Mouse (Mus musculus) adrenal gland, postnatal 14 days (tissue): Measurements from ENCODE around the gene Hspa4. TPM values are rescaled to one million over a fixed set of nuclear protein-coding genes. Genes with fewer than 3 reads are reported as not detected.
"Not testable (repeated sequence)": the region's sequence is repeated elsewhere in the genome, so short reads cannot be mapped to it uniquely, and the experiment has no call there.

Source experiments
- DNase-seq: peaks from one replicate; pipeline ENCODE4 v3.0.0; 2021; ENCODE audit warnings: mixed read lengths
- total RNA-seq: library from RNA; stranded (reverse); gene quantifications from 2 replicates; pipeline ENCODE4 v1.2.3, GENCODE M21; 2021

Gene Hspa4
- total RNA-seq, 1 experiment from 2014 or later, result 183 TPM

DNA sequence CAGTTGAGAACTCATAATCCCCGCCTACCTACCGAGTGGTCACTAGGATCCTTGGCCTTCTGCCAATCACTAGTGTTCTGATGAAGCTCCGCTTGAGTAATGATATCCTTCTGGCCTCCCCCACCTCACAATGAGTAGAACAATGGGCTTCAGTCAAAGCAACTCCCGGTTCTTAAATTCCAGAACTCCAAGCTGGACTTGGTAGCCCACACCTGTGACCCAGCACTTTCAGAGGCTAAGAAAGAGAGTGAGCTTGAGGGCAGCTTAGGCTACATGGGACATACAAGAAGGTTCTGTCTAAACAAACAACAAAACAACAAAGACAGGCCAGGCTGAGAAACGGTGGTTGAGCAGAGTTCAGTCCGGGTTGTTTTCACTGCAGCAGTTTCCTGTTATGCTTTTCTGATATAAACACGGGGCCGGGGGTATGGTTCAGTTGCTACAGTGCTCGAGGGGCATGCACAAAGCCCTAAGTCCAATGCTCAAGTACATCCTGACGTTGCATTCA, 7.4 kb upstream of the Hspa4 start:
- DNase-seq, result peak; percentile 62

- no peak for DNase-seq
These were observed 6.7 kb upstream of the Hspa4 start for GRCm38 (mm10) chr11:53306965-53307364.

DNA sequence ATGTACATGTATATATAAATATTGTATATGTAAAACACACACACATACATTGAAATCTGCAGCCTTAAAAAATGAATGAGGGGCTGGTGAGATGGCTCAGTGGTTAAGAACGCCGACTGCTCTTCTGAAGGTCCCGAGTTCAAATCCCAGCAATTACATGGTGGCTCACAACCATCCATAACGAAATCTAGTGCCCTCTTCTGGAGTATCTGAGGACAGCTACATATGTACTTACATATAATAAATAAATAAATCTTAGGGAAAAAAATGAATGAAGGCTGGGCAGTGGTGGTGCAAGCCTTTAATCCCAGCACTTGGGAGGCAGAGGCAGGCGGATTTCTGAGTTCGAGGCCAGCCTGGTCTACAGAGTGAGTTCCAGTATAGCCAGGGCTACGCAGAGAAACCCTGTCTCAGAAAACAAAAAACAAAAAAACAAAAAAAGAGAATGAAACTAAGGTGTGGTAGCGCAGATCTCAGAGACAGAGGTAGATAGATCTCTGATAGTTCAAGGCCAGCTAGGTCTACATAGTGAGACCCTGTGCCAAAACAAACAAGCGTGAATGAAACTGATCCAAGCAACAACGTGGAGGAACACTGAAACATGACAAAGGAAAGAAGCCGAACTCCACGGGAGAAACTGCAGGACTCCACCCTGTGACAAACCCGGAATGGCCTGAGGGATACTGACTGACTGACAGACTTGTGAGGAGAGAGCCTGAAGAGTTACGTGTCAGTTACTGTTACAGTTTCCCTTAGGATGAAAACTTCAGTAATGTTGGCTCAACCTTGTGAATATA, 4.0 kb upstream of the Hspa4 start:
- DNase-seq, result no peak

- DNase-seq, result no peak
These were observed 884 bp upstream of the Hspa4 start for GRCm38 (mm10) chr11:53301167-53301515.

- DNase-seq, result peak; percentile 81
These were observed 517 bp downstream of the Hspa4 start for GRCm38 (mm10) chr11:53299551-53300329.

DNA sequence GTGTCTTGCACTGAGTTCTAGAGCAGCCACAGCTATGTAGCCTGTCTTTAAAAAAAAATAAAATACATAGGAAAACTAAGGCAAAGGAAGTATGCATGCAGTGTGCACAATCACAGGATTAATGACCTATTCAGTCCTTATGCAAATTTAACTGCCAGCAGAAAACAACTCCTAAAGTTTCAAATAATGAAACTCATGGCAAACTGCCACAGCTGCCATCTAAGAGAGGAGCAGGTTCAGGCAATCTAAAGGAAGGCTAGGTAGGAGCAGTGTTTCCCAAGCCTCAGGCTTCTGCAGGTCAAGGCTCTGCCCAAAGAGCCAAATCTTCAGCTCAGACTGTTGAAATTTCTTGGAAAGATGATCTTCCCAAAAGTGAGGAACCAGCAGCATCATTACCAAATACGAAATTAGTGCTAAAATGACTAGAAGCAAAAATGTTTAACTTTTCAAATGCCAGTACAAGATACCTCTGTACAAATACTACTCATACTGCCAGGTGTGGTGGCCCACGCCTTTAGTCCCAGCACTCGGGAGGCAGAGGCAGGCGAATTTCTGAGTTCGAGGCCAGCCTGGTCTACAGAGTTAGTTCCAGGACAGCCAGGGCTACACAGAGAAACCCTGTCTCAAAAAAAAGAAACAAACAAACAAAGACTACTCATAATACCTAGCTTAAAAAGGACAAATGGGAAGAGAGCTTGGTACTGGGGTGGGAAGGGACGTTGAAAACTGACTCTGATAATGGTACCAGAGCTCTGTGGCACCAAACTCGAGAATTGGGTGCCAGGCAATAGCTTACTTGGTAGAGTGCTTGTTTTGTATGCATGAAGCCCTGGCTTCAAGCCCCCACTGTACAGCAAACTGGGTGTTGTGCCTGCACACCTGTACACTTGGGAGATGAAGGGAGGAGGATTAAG, 2.1 kb downstream of the Hspa4 start:
- no peak for DNase-seq

DNA sequence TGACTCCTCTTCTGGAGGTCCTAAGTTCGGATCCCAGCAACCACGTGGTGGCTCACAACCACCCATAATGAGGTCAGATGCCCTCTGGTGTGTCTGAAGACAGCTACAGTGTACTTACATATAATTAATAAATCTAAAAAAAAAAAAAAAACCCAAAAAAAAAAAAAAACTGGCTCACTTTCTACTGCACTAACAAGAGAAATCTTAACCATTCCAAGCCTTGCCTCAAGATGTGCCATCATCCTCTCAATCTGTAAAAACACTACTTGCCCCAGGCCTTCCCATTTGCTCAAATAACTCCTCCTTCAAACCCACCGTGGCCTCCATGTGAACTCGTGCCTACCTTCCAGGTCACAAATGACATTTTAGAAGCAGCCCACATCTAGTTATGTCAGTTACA, 3.4 kb downstream of the Hspa4 start:
- DNase-seq, result no peak

DNA sequence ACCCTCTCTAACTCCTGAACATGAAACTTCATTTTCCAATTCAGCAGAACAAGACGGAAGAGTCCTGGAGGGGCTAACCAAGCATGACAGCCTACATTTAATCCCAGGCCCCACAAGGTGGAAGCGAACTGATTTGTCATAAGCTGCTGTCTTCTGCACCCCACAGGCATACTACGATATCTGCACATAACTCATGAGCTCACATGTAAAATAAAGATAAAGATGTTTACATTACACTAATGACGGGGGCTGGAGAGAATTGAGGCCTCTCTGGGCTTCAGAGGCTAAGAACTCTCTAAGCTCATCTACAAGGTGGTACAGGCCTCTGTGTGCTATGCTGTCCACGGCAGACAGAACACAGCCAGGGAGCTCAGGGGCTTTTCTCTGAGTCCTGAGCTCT, 5.8 kb downstream of the Hspa4 start:
- no peak for DNase-seq

GRCm38 (mm10) chr11:53290871-53291270, 9.4 kb downstream of the Hspa4 start:
- DNase-seq, result no peak

GRCm38 (mm10) chr11:53290187-53290586, 10.1 kb downstream of the Hspa4 start:
- DNase-seq, result not testable (repeated sequence)

- no peak for DNase-seq
These were observed 14.4 kb downstream of the Hspa4 start for GRCm38 (mm10) chr11:53285885-53286284.

GRCm38 (mm10) chr11:53278411-53278810, 21.8 kb downstream of the Hspa4 start:
- no peak for DNase-seq

- no peak for DNase-seq
These were observed 24.9 kb downstream of the Hspa4 start for GRCm38 (mm10) chr11:53275358-53275757.

DNA sequence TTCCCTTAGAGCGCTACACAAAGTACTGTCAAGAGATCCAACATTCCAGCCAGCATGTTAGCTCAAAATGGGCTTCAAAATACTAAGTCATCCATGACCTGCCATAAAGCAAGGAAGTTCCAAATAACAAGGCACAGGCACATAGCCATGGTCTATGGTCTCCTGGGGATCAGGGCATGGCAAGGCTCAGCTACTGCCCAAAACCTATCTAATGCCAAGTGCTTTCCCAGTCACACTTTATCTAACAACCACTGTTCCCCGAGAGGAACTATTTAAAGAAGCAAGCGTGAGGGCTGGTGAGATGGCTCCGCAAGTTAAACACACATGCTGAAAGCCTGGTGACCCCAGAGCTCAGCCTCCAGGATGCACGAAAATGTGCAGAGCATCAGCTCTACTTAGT, 26.9 kb downstream of the Hspa4 start:
- DNase-seq, result peak; percentile 52

DNA sequence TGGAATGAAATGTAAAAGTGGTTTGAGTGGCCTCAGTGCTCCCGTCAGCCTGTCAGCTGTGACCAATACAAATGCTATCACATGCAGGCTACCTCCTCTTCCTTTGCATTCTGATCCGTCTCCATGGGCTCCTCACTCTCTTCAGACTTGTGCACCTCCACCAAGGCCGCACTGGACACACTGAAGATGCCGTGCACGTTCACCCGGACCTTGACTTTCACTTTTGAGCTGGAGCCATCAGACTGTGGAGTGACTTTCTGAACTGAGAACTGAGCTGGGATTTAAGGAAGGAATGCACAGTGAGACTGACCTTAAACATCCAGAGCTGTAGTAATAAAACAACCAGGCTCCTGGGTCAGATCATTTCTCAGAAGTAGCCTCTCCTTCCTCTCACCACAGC, 30.7 kb downstream of the Hspa4 start:
- DNase-seq, result peak; percentile 32

DNA sequence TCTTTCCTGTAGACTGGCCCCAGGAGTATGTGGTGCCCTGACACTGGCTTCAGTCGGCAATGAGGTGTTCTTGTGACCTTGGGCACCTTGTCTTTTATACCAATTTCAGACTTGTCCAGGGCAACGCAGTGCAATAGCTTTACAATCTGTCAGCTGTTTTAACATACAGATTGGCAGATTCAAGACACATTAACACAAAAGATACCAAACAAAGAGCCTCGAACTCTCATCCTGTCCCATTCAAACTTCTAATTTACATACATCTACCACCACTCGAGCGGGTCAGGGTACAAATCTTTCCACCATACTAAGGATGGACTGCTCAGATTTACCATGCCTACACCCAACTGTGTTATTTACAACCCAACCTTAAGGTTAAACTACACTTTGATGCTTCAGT, 39.7 kb downstream of the Hspa4 start:
- DNase-seq, result no peak

GRCm38 (mm10) chr11:53260056-53260455, 40.2 kb downstream of the Hspa4 start:
- DNase-seq, result peak; percentile 42

- no peak for DNase-seq
These were observed 41.1 kb downstream of the Hspa4 start for GRCm38 (mm10) chr11:53259047-53259632.

DNA sequence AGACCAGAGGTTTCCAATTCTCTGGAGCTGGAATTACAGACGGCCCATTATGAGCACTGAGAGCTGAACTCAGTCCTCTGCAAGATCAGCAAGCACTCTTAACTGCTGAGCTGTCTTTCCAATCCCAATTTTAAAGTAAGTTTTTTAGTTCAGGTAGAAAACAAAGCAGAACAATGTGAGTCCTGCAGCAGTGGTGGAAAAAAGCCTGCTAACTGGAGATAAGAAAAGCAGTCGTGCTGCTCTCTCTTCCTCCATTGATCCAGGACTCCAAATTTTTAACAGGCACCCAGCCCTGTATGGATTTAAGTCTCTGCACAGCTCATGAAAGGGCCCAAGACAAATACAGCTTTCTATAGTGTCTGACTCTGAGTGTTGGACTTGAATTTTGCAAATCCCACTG, 43.3 kb downstream of the Hspa4 start:
- no peak for DNase-seq

DNA sequence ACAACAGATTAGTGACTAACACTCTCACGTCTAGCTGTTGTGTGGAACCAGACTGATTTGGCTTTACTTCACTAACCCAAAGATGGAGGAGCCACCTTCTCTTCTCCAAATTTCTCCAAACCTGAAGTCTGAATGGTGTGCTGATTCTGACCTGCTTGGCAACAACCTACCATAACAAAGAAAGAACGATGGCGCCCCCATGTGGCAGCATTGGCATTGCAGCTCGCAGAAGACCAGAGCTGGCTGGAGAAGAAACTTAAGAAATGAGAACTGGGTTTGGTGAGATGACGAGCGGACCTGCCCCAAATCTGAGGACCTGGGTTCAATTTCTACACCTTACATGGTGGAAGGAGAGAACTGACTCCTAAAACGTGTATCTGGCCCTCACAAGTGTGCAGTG, 45.3 kb downstream of the Hspa4 start:
- DNase-seq, result peak; percentile 91

GRCm38 (mm10) chr11:53254428-53254827, 45.8 kb downstream of the Hspa4 start:
- peak; percentile 37 for DNase-seq
